Mouse (Mus musculus): ENCODE results near the gene Krcc1. TPM values are rescaled to one million over a fixed set of nuclear protein-coding genes. Genes with fewer than 3 reads are reported as not detected.
"Not testable (repeated sequence)": the region's sequence is repeated elsewhere in the genome, so short reads cannot be mapped to it uniquely, and the experiment has no call there.

Krcc1 gene
- total RNA-seq, 2 experiments from 2014 or later = 69.7 to 76.0 TPM

DNA sequence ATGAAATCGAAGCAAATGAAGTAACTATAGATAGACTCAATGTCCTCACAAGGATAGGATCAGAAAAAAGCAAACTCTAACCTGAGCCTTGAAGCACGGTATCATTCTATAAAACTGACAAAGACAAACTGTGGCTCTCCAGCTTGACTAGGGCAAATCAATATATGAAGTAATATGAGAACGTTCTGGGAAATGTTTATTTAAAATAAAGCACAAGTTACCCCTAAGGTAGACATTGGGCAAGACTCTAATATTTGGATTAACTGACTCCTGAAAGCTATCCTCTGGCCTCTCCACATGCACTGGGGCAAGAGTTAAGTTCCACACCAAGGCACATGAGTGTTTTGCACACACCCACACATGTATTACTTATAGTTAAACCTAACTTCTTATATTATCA lies 10.4 kb upstream of the Krcc1 start:
- no peak for DNase-seq

- DNase-seq = no peak
Observed at GRCm38 (mm10) chr6:71262142-71262833, 9.2 kb upstream of the Krcc1 start.

GRCm38 (mm10) chr6:71267603-71268002 lies 3.9 kb upstream of the Krcc1 start:
- DNase-seq = not testable (repeated sequence)

DNA sequence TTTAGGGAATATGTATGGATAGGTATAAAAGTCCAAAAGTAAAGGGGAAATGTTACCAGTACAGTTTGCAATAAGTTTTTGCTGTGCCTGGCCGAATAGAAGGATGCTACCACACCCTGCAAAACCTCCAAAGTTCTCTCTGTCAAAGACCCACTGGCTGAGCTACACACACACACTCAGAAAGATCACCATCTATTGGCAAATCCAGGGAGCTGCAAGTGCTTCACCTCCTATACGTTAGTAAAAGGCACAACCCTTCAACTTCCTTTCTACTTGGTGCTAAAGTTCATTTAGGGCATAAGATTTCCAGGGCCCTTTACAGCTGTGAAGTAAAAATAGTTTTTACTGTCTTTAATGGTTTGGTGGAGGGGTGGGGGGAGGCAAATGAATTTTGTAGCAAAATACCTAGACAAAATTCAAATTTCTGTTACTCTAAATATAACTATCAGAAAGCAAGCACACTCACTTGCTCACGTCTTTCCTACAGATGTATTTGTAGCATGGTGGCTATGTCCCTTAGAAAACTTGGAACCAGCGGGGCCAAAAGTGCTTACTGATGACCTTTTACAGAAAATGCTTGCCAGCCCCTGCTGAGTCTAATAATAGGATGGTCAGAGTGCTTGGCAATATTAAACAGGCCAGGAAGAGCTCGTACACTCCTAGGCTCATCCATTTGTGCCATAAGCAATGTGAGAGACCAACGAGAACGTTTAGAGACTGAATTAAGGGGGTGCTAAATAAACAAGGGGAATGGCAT lies 2.4 kb upstream of the Krcc1 start:
- no peak for DNase-seq

- not testable (repeated sequence) for DNase-seq
Observed at GRCm38 (mm10) chr6:71269686-71270050, 1.8 kb upstream of the Krcc1 start.

DNA sequence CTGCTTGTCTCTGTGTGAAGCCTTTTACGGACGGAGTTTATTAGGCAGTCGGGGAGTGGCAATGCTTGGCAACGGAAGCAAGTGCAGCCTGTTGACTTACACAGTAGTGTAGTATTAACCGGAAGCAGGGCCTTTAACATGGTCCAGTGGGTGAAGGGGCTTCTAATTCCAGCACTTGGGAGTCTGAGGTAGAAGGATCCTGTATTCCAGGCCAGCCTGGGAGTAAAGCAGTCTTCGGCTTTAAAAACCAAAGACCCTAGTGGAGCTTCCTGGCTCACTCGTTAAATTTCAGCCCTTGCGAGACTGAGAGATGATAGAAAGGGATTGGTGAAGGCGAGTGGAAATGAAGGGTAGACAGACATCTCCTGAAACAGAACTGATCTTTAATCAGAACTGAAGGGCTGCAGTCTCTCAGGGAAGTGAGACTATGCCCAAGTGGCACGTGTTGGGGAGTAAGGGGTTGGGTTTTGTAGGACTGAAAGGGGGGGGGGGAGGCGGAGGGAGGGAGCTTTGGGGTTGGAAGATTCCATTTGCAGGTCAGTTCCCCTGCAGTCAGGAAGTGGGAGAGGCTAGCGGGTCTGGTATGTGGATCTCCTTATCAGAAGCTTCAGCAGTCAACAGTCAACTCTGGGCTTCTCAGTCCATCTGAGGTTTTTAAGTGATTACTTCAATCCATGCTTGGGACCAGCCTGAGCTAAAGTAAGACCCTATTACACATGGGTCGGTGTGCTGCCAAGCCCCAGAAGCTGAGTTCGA lies 998 bp upstream of the Krcc1 start:
- DNase-seq = peak; percentile 61

- DNase-seq = no peak
Observed at GRCm38 (mm10) chr6:71271057-71271388, 454 bp upstream of the Krcc1 start.

DNA sequence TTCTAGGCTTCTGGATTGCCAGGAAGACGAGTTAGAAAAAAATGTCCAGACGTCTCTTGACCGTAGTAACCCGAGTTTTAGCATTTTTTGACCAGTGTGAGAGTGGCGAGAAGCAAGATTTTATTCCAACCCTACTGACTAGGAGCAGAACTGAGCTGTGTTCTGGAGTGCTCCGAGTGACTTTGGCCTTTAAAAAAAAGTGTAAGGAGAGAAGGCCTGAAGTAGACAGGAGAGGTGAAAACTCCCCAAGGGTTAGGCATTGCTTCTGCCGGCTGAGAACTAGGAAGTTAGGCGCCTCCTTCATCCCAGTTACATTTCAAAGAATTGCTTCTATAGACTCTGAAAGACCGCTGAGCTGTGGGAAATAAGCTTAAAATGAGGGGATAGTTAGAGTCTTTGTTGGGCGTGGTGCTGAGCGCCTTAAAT lies 852 bp downstream of the Krcc1 start:
- no peak for DNase-seq

GRCm38 (mm10) chr6:71273715-71274114 lies 2.2 kb downstream of the Krcc1 start:
- no peak for DNase-seq

- no peak for DNase-seq
Observed at GRCm38 (mm10) chr6:71274621-71275020, 3.1 kb downstream of the Krcc1 start.

GRCm38 (mm10) chr6:71279418-71279817 lies 7.9 kb downstream of the Krcc1 start:
- DNase-seq = peak; percentile 11

- DNase-seq = no peak
Observed at GRCm38 (mm10) chr6:71293509-71293908, 22.0 kb downstream of the Krcc1 start.

DNA sequence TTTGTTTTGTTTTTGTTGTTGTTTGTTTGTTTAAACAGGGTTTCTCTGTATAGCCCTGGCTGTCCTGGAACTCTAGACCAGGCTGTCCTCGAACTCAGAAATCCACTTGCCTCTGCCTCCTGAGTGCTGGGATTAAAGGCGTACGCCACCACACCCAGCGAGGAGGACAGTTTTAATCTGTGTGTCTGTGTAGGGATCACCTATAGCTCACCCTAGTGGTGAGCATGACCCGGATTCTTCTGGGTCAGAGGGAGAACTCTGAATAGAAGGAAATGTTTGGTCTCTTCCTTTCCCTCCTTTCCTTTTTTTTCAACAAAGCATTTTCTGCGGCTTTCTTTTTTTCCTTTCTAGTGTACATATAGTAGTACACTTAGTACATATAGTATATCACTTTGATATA lies 23.8 kb downstream of the Krcc1 start:
- DNase-seq = no peak

DNA sequence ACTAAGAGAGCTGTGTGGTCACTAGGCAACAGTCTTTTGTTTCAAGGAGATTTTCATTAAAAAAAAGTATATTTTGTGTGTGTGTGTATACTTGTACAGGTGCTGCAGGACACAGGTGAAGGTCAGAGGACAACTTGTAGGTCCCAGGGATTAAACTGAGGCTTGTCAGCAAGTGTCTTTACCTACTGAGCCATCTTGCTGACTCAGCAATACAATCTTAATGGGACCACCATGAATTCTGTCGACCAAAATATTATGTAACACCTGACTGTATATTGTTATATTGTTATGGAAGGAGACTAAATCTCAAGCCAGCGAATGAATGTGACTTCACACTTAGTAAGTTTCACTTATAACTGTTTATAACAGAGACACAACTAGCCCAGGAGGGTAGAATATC lies 26.6 kb downstream of the Krcc1 start:
- DNase-seq = no peak

- DNase-seq = peak; percentile 39
Observed at GRCm38 (mm10) chr6:71298751-71299150, 27.3 kb downstream of the Krcc1 start.

DNA sequence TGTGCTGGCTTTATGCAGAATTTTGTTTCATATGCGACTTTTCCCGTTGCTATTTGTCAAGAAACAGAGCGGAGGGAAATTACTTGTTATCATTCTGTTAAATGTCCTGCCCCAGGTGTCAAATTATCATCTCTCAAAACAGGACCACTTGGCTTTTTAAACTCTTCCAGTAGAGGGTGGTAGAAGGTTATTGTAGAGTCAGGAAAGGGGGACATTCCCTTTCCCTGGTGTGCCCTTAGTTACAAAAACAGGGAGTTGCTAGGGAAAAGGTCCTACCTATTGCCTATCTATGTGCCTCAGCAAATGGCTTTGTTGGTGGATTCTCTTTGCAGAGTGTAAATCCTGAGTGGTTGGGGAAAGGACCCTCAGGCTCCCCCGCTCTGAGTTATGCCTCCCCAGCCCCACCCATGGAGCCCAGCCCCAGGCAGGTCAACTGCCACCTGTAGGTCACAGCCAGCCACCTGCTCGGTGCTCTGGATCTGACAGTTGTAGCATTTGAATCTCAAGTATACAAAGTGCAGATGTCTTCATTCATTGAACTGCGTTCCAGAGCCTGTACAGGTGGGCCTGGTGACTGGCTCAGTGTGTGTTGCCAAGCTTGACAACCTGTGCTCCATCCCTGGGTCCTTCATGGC lies 30.7 kb downstream of the Krcc1 start:
- DNase-seq = no peak

- DNase-seq = no peak
Observed at GRCm38 (mm10) chr6:71307486-71307885, 36.0 kb downstream of the Krcc1 start.

DNA sequence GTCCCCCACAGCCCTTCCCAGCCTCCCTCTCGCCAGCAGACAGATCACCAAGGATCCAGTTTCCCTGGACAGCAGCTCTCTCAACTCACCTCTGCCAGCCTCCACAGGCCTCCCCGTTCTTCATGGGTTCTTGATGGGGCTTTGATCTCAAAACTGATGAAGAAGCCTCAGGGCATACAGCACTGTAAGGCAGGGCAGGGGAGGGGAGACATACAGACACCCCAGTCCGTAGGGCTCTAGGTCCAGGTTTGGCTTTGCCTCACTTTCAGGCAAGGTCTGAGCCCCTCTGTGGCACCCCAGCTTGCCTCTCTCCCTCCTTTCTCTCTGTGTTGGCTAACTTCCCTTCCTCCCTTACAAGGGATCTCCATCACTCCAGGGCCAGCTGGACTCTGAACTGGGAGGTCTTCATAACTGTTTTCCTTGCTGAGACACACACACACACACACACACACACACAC lies 50.4 kb downstream of the Krcc1 start, which contains the start of gene Smyd1:
Gene Smyd1 (minus strand): TSS at position 408 of the 458 bp plus-strand sequence.
- no peak for DNase-seq

- no peak for DNase-seq
Observed at GRCm38 (mm10) chr6:71322491-71322921, 51.0 kb downstream of the Krcc1 start, which contains the start of gene Cd8b1. Gene Cd8b1, plus strand, starts transcription at chr6:71322788.

GRCm38 (mm10) chr6:71324816-71325215 lies 53.3 kb downstream of the Krcc1 start:
- DNase-seq = no peak

GRCm38 (mm10) chr6:71329881-71330280 lies 58.4 kb downstream of the Krcc1 start:
- no peak for DNase-seq

DNA sequence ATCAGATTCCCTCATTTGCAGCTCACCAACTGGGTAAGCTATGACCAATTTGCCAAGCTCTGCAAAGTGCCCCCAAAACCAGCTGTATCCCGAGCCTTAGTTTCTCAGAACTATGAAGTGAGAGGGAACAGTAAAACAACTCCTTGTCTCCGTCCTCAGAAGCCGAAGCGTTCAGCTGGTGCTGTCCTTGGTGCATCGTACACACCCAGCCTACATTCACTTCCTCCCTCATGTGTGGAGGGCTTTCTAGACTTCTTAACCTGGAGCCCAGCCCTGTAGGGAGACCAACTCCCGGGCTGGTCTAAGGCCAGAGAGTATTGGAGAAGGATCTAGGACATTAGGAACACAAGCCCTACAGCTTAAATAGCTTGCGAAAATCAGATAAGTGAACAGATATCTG lies 59.0 kb downstream of the Krcc1 start:
- no peak for DNase-seq
